11 mouse cellular contexts compared by ENCODE assay signal in genomic region chr9:121666957-121667630, GRCm38 (mm10). TPM values are rescaled to one million over a fixed set of nuclear protein-coding genes. Genes with fewer than 3 reads are reported as not detected.
DNase-seq lines count a peak whose midpoint lies in the region; ATAC-seq and TF ChIP-seq lines count a peak whose summit lies in the region.
"Had no signal": no experiment of that assay in that cellular context is flagged by ENCODE, and none has a peak within 500 bp of the region (broad histone marks: within the 10 kb centered on the region; RNA-seq: fewer than 3 reads in every experiment).

No protein-coding gene starts in this region.

- H3K9me3 ChIP-seq in intestine, embryonic 16.5 days (ENCODE audit: control insufficient read depth, low read length): no peaks in the 10 kb centered on the region
- no peaks in the 10 kb centered on the region for H3K9me3 ChIP-seq in intestine, embryonic 15.5 days
- H3K9me3 ChIP-seq in stomach, embryonic 14.5 days (ENCODE audit: control insufficient read depth, low read depth, low read length): no peaks in the 10 kb centered on the region
- no peaks in the 10 kb centered on the region for H3K9me3 ChIP-seq in stomach, postnatal 0 days (ENCODE audit: control insufficient read depth, low read length)
- H3K9me3 ChIP-seq in liver, embryonic 11.5 days (ENCODE audit: control insufficient read depth, low read length): no peaks in the 10 kb centered on the region

- TF ChIP-seq CTCF in stomach, postnatal 0 days (IDR thresholded peaks at IDR 0.05; ENCODE audit: low read depth): no peak
- no peak for TF ChIP-seq CTCF in left cerebral cortex, adult 2 months (IDR thresholded peaks at IDR 0.05)

- 68% methylated on average over 16 of the region's 16 CpGs for WGBS in intestine, embryonic 16.5 days
- WGBS in intestine, embryonic 15.5 days: 71% methylated on average over 16 of the region's 16 CpGs
- 67% methylated on average over 16 of the region's 16 CpGs for WGBS in stomach, embryonic 14.5 days
- 57% methylated on average over 16 of the region's 16 CpGs for WGBS in stomach, postnatal 0 days
- 75% methylated on average over 16 of the region's 16 CpGs for WGBS in liver, embryonic 11.5 days

- no peak for DNase-seq in stomach, postnatal 0 days (ENCODE audit: low spot score)
- DNase-seq in left cerebral cortex, adult 2 months (ENCODE audit: extremely low spot score in 1 of 2, low spot score in 2 of 2): peak; percentile 35 to 50
- peak; percentile 77 for DNase-seq in telencephalon, adult 2 months (ENCODE audit: low read depth, low spot score)
- no peak for DNase-seq in liver, embryonic 11.5 days (ENCODE audit: low spot score)
- DNase-seq in heart, adult 8-10 months (ENCODE audit: low spot score): no peak
- DNase-seq: kidney, postnatal 36 days; lung, adult 18-20 months had no signal

- peaks cover 4% of the 10 kb centered on the region; the same call in 1 of the 2 replicates for H3K27me3 ChIP-seq in intestine, embryonic 16.5 days (replicated peaks; ENCODE audit: control insufficient read depth, insufficient read depth, low read length)
- peaks cover 27% of the 10 kb centered on the region; the same call in 1 of the 2 replicates for H3K27me3 ChIP-seq in intestine, embryonic 15.5 days (replicated peaks)
- H3K27me3 ChIP-seq in stomach, embryonic 14.5 days (ENCODE audit: control insufficient read depth, insufficient read depth, low read length): no peaks in the 10 kb centered on the region; the same call in 1 of the 2 replicates
- no peaks in the 10 kb centered on the region for H3K27me3 ChIP-seq in stomach, postnatal 0 days (ENCODE audit: control insufficient read depth, insufficient read depth, low read length)
- peaks cover 43% of the 10 kb centered on the region for H3K27me3 ChIP-seq in liver, embryonic 11.5 days (replicated peaks; ENCODE audit: control insufficient read depth, insufficient read depth, low read length)

- H3K27ac ChIP-seq in intestine, embryonic 16.5 days (ENCODE audit: low read length): no peak overlapping the region
- H3K27ac ChIP-seq in intestine, embryonic 15.5 days: no peak overlapping the region
- 0 out of 2 replicates have a peak overlapping the region, but pooled peaks have one; percentile 15 for H3K27ac ChIP-seq in stomach, embryonic 14.5 days (ENCODE audit: low read length)
- no peak overlapping the region for H3K27ac ChIP-seq in stomach, postnatal 0 days (replicated peaks)
- H3K27ac ChIP-seq in left cerebral cortex, adult 2 months: peak overlapping the region; percentile 78
- no peak overlapping the region for H3K27ac ChIP-seq in liver, embryonic 11.5 days (ENCODE audit: low read depth, low read length)

- H3K36me3 ChIP-seq in intestine, embryonic 16.5 days (ENCODE audit: control insufficient read depth, insufficient read depth, low read length): no peaks in the 10 kb centered on the region
- no peaks in the 10 kb centered on the region for H3K36me3 ChIP-seq in intestine, embryonic 15.5 days
- H3K36me3 ChIP-seq in stomach, embryonic 14.5 days (ENCODE audit: control insufficient read depth, insufficient read depth, low read length): no peaks in the 10 kb centered on the region
- H3K36me3 ChIP-seq in stomach, postnatal 0 days (ENCODE audit: control insufficient read depth, insufficient read depth, low read length): no peaks in the 10 kb centered on the region
- no peaks in the 10 kb centered on the region for H3K36me3 ChIP-seq in liver, embryonic 11.5 days (ENCODE audit: control insufficient read depth, insufficient read depth, low read length)

- intact Hi-C loops in left cerebral cortex, adult 2 months (cut with DNase I): loop anchor here (1.0 to 5.0 kb wide), 2 partner anchors 24 to 110 kb away; no protein-coding TSS in a partner anchor

- no peak for ATAC-seq in intestine, embryonic 16.5 days
- ATAC-seq in intestine, embryonic 15.5 days: no peak
- ATAC-seq in stomach, embryonic 14.5 days (ENCODE audit: insufficient number of reproducible peaks, insufficient read depth, low FRiP score, low read depth): no peak
- ATAC-seq in stomach, postnatal 0 days (ENCODE audit: low FRiP score, low TSS enrichment): no peak
- ATAC-seq in liver, embryonic 11.5 days (replicated peaks; ENCODE audit: low FRiP score): no peak

- no peak overlapping the region for H3K4me2 ChIP-seq in intestine, embryonic 16.5 days (ENCODE audit: low read depth, low read length)
- no peak overlapping the region for H3K4me2 ChIP-seq in intestine, embryonic 15.5 days (replicated peaks)
- H3K4me2 ChIP-seq in stomach, embryonic 14.5 days (replicated peaks; ENCODE audit: low read depth, low read length): no peak overlapping the region
- H3K4me2 ChIP-seq in stomach, postnatal 0 days (replicated peaks; ENCODE audit: low read depth): no peak overlapping the region
- no peak overlapping the region for H3K4me2 ChIP-seq in liver, embryonic 11.5 days

- 0 out of 2 replicates have a peak overlapping the region, but pooled peaks have one; percentile 13 for H3K9ac ChIP-seq in intestine, embryonic 16.5 days (ENCODE audit: low read depth, low read length)
- H3K9ac ChIP-seq in intestine, embryonic 15.5 days: no peak overlapping the region
- no peak overlapping the region for H3K9ac ChIP-seq in stomach, embryonic 14.5 days (replicated peaks; ENCODE audit: low read depth, low read length)
- no peak overlapping the region for H3K9ac ChIP-seq in stomach, postnatal 0 days (ENCODE audit: low read length)
- no peak overlapping the region for H3K9ac ChIP-seq in liver, embryonic 11.5 days (ENCODE audit: low read depth, low read length)

- TF ChIP-seq EP300 in stomach, postnatal 0 days (optimal IDR thresholded peaks at IDR 0.05): no peak

- H3K4me1 ChIP-seq in intestine, embryonic 16.5 days (ENCODE audit: control insufficient read depth, insufficient read depth, low read length): peaks cover 15% of the 10 kb centered on the region
- H3K4me1 ChIP-seq in intestine, embryonic 15.5 days (replicated peaks): peaks cover 29% of the 10 kb centered on the region
- no peaks in the 10 kb centered on the region for H3K4me1 ChIP-seq in stomach, embryonic 14.5 days (ENCODE audit: control insufficient read depth, insufficient read depth, low read length)
- 0 out of 2 replicates have a peak, but pooled peaks cover 2% of the 10 kb centered on the region for H3K4me1 ChIP-seq in stomach, postnatal 0 days (replicated peaks; ENCODE audit: control insufficient read depth, insufficient read depth)
- H3K4me1 ChIP-seq in liver, embryonic 11.5 days (replicated peaks; ENCODE audit: control insufficient read depth, insufficient read depth, low read length): peaks cover 4% of the 10 kb centered on the region

- no peak overlapping the region for H3K4me3 ChIP-seq in intestine, embryonic 16.5 days (ENCODE audit: low read length)
- H3K4me3 ChIP-seq in intestine, embryonic 15.5 days (replicated peaks): no peak overlapping the region
- no peak overlapping the region for H3K4me3 ChIP-seq in stomach, embryonic 14.5 days (ENCODE audit: low read depth, low read length)
- no peak overlapping the region for H3K4me3 ChIP-seq in stomach, postnatal 0 days (ENCODE audit: low read depth, low read length)
- H3K4me3 ChIP-seq in left cerebral cortex, adult 2 months: no peak overlapping the region
- H3K4me3 ChIP-seq in liver, embryonic 11.5 days (ENCODE audit: low read depth, low read length): no peak overlapping the region

RNA-seq across cellular contexts. Expression of gene Vipr1, which starts 24.6 kb away (rescaled TPM):
- 6.8 and 8.9 TPM in 2 replicates for polyA plus RNA-seq in intestine, embryonic 16.5 days (2015; fragmentation: Nextera tagmentation; extraction: Ambion mirVana)
- 6.1 and 7.0 TPM in 2 replicates for polyA plus RNA-seq in intestine, embryonic 15.5 days (2015; fragmentation: Nextera tagmentation; extraction: Ambion mirVana)
- polyA plus RNA-seq in stomach, embryonic 14.5 days (2014; fragmentation: Nextera tagmentation; extraction: Ambion mirVana): 0.29 and 0.46 TPM in 2 replicates
- polyA plus RNA-seq in stomach, postnatal 0 days (2015; fragmentation: Nextera tagmentation; extraction: Ambion mirVana): 0.47 and 0.51 TPM in 2 replicates
- 10 to 100 TPM; 27.7 to 28.1 TPM for total RNA-seq in left cerebral cortex, adult 2 months (2021)
- 0.25 and 0.77 TPM in 2 replicates for polyA plus RNA-seq in liver, embryonic 11.5 days (2014; fragmentation: Nextera tagmentation; extraction: Ambion mirVana)
- total RNA-seq in heart, adult 8-10 months (2022): 1 to 10 TPM; 1.9 to 3.6 (median 2.1) TPM

RNA-seq across cellular contexts. Expression of gene Lyzl4, which starts 25.2 kb away (rescaled TPM):
- polyA plus RNA-seq in intestine, embryonic 16.5 days (2015; fragmentation: Nextera tagmentation; extraction: Ambion mirVana): not detected in 2 replicates
- polyA plus RNA-seq in intestine, embryonic 15.5 days (2015; fragmentation: Nextera tagmentation; extraction: Ambion mirVana): not detected in 2 replicates
- polyA plus RNA-seq in stomach, embryonic 14.5 days (2014; fragmentation: Nextera tagmentation; extraction: Ambion mirVana): 0.55 TPM in 1 of 2 replicates, not detected in the other
- polyA plus RNA-seq in stomach, postnatal 0 days (2015; fragmentation: Nextera tagmentation; extraction: Ambion mirVana): 0.15 and 0.21 TPM in 2 replicates
- 1 to 10 TPM; 1.7 to 2.3 TPM for total RNA-seq in left cerebral cortex, adult 2 months (2021)
- not detected in 2 replicates for polyA plus RNA-seq in liver, embryonic 11.5 days (2014; fragmentation: Nextera tagmentation; extraction: Ambion mirVana)
- not detected for total RNA-seq in heart, adult 8-10 months (2022)
- polyA plus RNA-seq: heart, postnatal 0 days had no signal

RNA-seq across cellular contexts. Expression of gene Sec22c, which starts 38.2 kb away (rescaled TPM):
- polyA plus RNA-seq in intestine, embryonic 16.5 days (2015; fragmentation: Nextera tagmentation; extraction: Ambion mirVana): 16.1 and 16.4 TPM in 2 replicates
- polyA plus RNA-seq in intestine, embryonic 15.5 days (2015; fragmentation: Nextera tagmentation; extraction: Ambion mirVana): 14.5 and 14.7 TPM in 2 replicates
- polyA plus RNA-seq in stomach, embryonic 14.5 days (2014; fragmentation: Nextera tagmentation; extraction: Ambion mirVana): 10.1 and 12.4 TPM in 2 replicates
- polyA plus RNA-seq in stomach, postnatal 0 days (2015; fragmentation: Nextera tagmentation; extraction: Ambion mirVana): 5.0 and 6.8 TPM in 2 replicates
- total RNA-seq in left cerebral cortex, adult 2 months (2021): 10 to 100 TPM; 31.0 to 32.8 TPM
- 4.7 and 5.5 TPM in 2 replicates for polyA plus RNA-seq in liver, embryonic 11.5 days (2014; fragmentation: Nextera tagmentation; extraction: Ambion mirVana)
- 1 to 10 TPM; 4.7 to 8.4 (median 7.1) TPM for total RNA-seq in heart, adult 8-10 months (2022)

RNA-seq across cellular contexts. Expression of gene Ss18l2, which starts 43.0 kb away (rescaled TPM):
- 124 and 144 TPM in 2 replicates for polyA plus RNA-seq in intestine, embryonic 16.5 days (2015; fragmentation: Nextera tagmentation; extraction: Ambion mirVana)
- polyA plus RNA-seq in intestine, embryonic 15.5 days (2015; fragmentation: Nextera tagmentation; extraction: Ambion mirVana): 141 and 147 TPM in 2 replicates
- 136 TPM in 2 replicates for polyA plus RNA-seq in stomach, embryonic 14.5 days (2014; fragmentation: Nextera tagmentation; extraction: Ambion mirVana)
- 106 and 119 TPM in 2 replicates for polyA plus RNA-seq in stomach, postnatal 0 days (2015; fragmentation: Nextera tagmentation; extraction: Ambion mirVana)
- 10 to 100 TPM; 84.4 to 89.6 TPM for total RNA-seq in left cerebral cortex, adult 2 months (2021)
- polyA plus RNA-seq in liver, embryonic 11.5 days (2014; fragmentation: Nextera tagmentation; extraction: Ambion mirVana): 103 and 118 TPM in 2 replicates
- 100 to 1,000 TPM; 138 to 143 (median 139) TPM for total RNA-seq in heart, adult 8-10 months (2022)

RNA-seq across cellular contexts. Expression of gene Nktr, which starts 51.9 kb away (rescaled TPM):
- 44.8 and 46.3 TPM in 2 replicates for polyA plus RNA-seq in intestine, embryonic 16.5 days (2015; fragmentation: Nextera tagmentation; extraction: Ambion mirVana)
- polyA plus RNA-seq in intestine, embryonic 15.5 days (2015; fragmentation: Nextera tagmentation; extraction: Ambion mirVana): 57.9 and 62.6 TPM in 2 replicates
- 88.1 and 102 TPM in 2 replicates for polyA plus RNA-seq in stomach, embryonic 14.5 days (2014; fragmentation: Nextera tagmentation; extraction: Ambion mirVana)
- polyA plus RNA-seq in stomach, postnatal 0 days (2015; fragmentation: Nextera tagmentation; extraction: Ambion mirVana): 27.7 and 32.0 TPM in 2 replicates
- 100 to 1,000 TPM; 125 to 130 TPM for total RNA-seq in left cerebral cortex, adult 2 months (2021)
- polyA plus RNA-seq in liver, embryonic 11.5 days (2014; fragmentation: Nextera tagmentation; extraction: Ambion mirVana): 47.3 and 48.2 TPM in 2 replicates
- total RNA-seq in heart, adult 8-10 months (2022): 10 to 100 TPM; 24.5 to 39.2 (median 29.8) TPM

Comparison
In these comparisons a context has a peak if more than half of its experiments do, and no peak if none do; other contexts are left out.
1. H3K27ac ChIP-seq: peak in stomach, embryonic 14.5 days (single experiment) and left cerebral cortex, adult 2 months (single experiment); none in intestine, embryonic 16.5 days (single experiment), intestine, embryonic 15.5 days (single experiment), stomach, postnatal 0 days (single experiment) and liver, embryonic 11.5 days (single experiment).
2. DNase-seq: peak in left cerebral cortex, adult 2 months (2 of 2) and telencephalon, adult 2 months (single experiment); none in stomach, postnatal 0 days (single experiment), liver, embryonic 11.5 days (single experiment) and heart, adult 8-10 months (single experiment).